Mouse (Mus musculus) testis, adult 2 months (tissue): ENCODE data around the gene Dnttip2. TPM values are rescaled to one million over a fixed set of nuclear protein-coding genes. Genes with fewer than 3 reads are reported as not detected.
"Not testable (repeated sequence)": the region's sequence is repeated elsewhere in the genome, so short reads cannot be mapped to it uniquely, and the experiment has no call there.

ENCODE experiments used
- H3K27ac ChIP-seq: fragments of 200-500 bp; 2 replicates; pipeline ENCODE4 v1.5.1; 2012; ENCODE audit warnings: low read depth, low read length; ENCODE audit not compliant: control insufficient read depth, insufficient read depth
- H3K27me3 ChIP-seq: fragments of 200-500 bp; 2 replicates; pipeline ENCODE4 v1.6.1; 2012; ENCODE audit warnings: mild to moderate bottlenecking, low read length, moderate library complexity; ENCODE audit not compliant: control insufficient read depth, insufficient read depth
- H3K36me3 ChIP-seq: fragments of 200-500 bp; 2 replicates; pipeline ENCODE4 v1.6.1; 2012; ENCODE audit warnings: mild to moderate bottlenecking, low read length; ENCODE audit not compliant: control insufficient read depth, insufficient read depth
- H3K4me1 ChIP-seq: fragments of 200-500 bp; 2 replicates; pipeline ENCODE4 v1.6.1; 2012; ENCODE audit warnings: low read length; ENCODE audit not compliant: control insufficient read depth, insufficient read depth
- H3K4me3 ChIP-seq: fragments of 200-500 bp; 2 replicates; pipeline ENCODE4 v1.5.1; 2012; ENCODE audit warnings: low read depth, mild to moderate bottlenecking, low read length, moderate library complexity, mixed read lengths; ENCODE audit not compliant: control insufficient read depth
- CTCF ChIP-seq: fragments of 200-500 bp; IDR thresholded peaks from 2 replicates; pipeline ENCODE4 v1.5.1; 2012; ENCODE audit warnings: low read depth, mild to moderate bottlenecking, inconsistent platforms, low read length, moderate library complexity; ENCODE audit not compliant: control insufficient read depth, insufficient read depth, insufficient replicate concordance
- POLR2A ChIP-seq: fragments of 200-500 bp; IDR thresholded peaks from 2 replicates; pipeline ENCODE4 v1.6.1; 2012; ENCODE audit warnings: low read depth, mild to moderate bottlenecking, inconsistent platforms, low read length, moderate library complexity; ENCODE audit not compliant: control insufficient read depth
- polyA plus RNA-seq: library from polyadenylated mRNA; depleted of rRNA; stranded (reverse); fragments of >200 nt; gene quantifications from 2 replicates; pipeline ENCODE4 v1.2.3, GENCODE M21; 2012

Dnttip2 gene
- polyA plus RNA-seq, 1 experiment: 14.2 TPM

DNA sequence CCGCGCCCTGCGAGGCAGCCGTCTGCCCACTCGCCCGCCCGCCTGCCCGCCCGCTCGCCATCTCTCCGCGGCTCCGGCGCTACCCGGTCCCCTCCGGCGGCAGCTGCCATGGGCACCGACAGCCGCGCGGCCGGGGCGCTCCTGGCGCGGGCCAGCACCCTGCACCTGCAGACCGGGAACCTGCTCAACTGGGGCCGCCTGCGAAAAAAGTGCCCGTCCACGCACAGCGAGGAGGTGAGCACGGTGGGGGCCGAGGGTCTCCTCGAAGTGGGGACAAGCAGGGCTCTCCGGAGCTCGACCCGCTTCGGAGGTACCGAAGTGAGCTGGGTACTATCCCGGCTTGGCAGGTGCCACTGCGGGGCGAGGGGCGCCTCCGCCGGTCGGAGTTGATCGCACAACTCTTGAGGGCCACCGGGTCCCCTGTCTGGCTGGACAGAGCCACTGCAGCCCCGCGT, 28.3 kb upstream of the Dnttip2 start:
- Histone ChIP-seq H3K4me3 (peak overlapping the region; percentile 97), H3K36me3 (no peaks in the 10 kb centered on the region), H3K27ac (peak overlapping the region; percentile 97), H3K27me3 (no peaks in the 10 kb centered on the region), H3K4me1 (peaks cover 8% of the 10 kb centered on the region)
- TF ChIP-seq POLR2A (no peak), CTCF (no peak)

DNA sequence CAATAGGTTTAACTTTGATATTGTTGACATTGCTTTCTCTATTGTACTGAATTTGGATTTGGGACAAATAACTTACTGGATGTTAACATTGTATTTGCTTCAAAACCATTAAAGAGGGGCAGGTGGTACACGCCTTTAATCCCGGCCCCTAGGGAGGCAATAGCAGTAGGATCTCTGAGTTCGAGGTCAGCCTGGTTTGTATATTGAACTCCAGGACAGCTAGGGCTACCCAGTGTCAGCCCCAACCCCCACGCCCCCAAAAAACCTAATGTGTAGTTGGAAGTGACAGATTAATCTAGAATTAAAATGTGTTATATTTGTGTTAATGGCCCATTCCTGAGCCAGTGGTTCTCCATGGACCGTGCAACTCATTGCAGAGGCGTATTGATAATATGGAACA, 27.8 kb upstream of the Dnttip2 start:
- H3K27me3 ChIP-seq: no peaks in the 10 kb centered on the region

DNA sequence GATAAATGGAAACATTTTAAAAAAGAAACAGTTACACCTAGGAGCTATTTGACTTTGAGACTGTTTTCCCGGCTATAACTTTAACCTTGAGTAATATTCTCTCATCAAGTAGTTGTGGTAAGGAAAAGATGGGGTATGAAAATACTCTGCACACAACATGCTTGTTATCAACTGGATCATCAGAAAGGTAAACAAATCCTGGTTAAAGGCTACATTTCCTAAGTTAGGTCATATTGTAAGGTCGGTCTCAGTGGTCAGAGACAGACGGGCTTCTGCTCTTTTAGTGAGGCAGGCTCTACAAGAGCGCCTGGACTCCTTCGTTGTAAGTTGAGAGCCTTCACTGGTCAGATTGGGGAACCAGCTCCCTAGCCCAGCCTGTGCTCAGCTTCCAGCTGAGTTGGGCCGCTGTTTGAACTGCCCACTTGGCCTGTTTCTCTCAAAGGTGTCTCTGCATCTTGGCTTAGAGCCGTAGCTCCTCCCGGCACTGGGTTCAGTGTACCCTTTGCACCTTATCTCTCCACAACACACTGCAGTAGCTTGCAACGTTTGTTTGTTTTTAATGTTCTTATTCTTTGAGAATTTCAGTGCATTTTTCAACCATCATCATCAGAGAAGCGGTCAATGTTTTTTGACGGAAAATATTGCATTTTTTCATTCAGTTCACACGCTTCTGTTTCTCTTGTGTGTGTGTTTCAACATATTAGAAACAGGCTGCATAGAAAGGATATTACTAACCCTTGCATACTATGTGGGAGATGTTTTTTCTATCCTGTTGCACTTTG, 27.0 kb upstream of the Dnttip2 start:
- no peaks in the 10 kb centered on the region for H3K27me3 ChIP-seq
- TF ChIP-seq POLR2A: no peak
- TF ChIP-seq CTCF: no peak

More for the DNA sequence above, 27.8 kb upstream of the Dnttip2 start:
- peak overlapping the region; percentile 97 for H3K27ac ChIP-seq
- peaks cover 8% of the 10 kb centered on the region for H3K4me1 ChIP-seq
- H3K36me3 ChIP-seq: no peaks in the 10 kb centered on the region
- TF ChIP-seq CTCF: no peak
- TF ChIP-seq POLR2A: no peak
- peak overlapping the region; percentile 97 for H3K4me3 ChIP-seq

DNA sequence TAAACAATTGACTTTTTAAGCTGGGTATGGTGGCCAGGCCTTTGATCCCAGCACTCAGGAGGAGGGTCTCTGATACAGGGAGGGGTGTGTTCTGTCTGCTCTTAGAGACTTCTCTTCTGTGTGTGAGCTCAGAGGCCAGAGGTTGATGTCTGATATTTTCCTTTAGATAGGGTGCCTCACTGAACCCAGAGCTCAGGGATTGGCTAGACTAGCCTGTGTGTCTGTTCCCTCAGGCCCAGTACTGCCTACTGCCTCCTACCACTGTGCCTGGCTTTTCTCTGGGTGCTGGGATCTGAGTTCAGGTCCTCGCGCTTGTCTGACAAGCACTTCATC, 26.5 kb upstream of the Dnttip2 start:
- H3K27me3 ChIP-seq: no peaks in the 10 kb centered on the region
- H3K4me3 ChIP-seq: no peak overlapping the region
- TF ChIP-seq POLR2A (no peak), CTCF (no peak)
- H3K4me1 ChIP-seq: peaks cover 8% of the 10 kb centered on the region
- H3K27ac ChIP-seq: no peak overlapping the region
- H3K36me3 ChIP-seq: no peaks in the 10 kb centered on the region

More for the DNA sequence above, 27.0 kb upstream of the Dnttip2 start:
- H3K36me3 ChIP-seq: no peaks in the 10 kb centered on the region
- H3K27ac ChIP-seq: no peak overlapping the region
- H3K4me1 ChIP-seq: peaks cover 8% of the 10 kb centered on the region
- H3K4me3 ChIP-seq: no peak overlapping the region

DNA sequence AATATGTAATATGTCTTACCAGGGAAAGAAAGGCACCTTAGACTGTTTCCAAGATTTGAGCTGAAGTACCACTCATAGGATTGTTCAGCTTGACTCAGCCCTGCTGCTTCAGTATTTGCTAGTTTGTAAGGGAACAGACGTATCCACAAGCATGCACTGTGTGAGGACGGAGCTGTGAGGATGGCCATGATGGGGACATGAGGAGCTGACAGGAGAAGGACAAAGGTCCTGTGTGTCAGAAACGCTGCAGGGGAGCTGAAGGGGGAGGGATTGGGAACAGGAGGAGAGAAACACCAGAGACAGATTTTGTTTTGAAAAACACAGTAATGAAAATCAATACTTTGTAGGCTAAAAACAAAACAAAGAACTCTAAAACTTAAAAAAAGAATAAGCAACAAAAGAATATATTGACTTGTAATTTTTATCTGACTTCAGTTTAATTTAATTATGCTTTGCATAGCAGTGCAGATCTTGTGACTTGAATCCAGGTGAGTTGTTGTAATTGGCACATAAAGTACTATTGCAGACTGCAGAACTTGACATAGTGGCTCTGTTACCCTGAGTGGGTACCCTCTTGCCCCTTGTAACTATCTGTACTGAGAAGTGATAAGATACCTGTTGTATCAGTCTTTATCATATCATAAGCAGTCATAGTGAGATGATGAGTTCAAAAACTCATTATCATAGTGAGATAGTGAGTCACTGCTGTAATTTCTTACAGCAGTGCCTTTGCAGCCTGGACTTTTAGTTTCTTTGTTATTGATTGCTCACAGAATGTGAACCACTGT, 21.5 kb upstream of the Dnttip2 start:
- no peaks in the 10 kb centered on the region for H3K36me3 ChIP-seq
- H3K27ac ChIP-seq: no peak overlapping the region
- no peaks in the 10 kb centered on the region for H3K27me3 ChIP-seq
- TF ChIP-seq POLR2A (no peak), CTCF (no peak)
- H3K4me3 ChIP-seq: no peak overlapping the region
- no peaks in the 10 kb centered on the region; the same call in 1 of the 2 replicates for H3K4me1 ChIP-seq

DNA sequence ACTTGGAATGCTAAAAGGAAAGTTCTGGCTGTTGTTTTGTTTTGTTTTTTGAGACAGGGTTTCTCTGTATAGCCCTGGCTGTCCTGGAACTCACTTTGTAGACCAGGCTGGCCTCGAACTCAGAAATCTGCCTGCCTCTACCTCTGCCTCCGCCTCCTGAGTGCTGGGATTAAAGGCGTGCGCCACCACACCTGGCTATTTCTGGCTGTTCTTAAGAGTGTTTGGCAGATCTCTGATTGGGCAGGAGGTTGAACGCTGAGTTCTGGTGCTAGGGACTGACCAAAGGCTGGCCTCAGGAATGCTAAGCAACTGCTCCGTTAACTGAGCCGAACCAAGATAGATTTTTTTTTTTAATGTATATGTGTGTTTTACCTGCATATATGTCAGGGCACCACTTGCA, 20.1 kb upstream of the Dnttip2 start:
- not testable (repeated sequence) for H3K27me3 ChIP-seq, H3K27ac ChIP-seq, H3K4me1 ChIP-seq, H3K4me3 ChIP-seq, H3K36me3 ChIP-seq

DNA sequence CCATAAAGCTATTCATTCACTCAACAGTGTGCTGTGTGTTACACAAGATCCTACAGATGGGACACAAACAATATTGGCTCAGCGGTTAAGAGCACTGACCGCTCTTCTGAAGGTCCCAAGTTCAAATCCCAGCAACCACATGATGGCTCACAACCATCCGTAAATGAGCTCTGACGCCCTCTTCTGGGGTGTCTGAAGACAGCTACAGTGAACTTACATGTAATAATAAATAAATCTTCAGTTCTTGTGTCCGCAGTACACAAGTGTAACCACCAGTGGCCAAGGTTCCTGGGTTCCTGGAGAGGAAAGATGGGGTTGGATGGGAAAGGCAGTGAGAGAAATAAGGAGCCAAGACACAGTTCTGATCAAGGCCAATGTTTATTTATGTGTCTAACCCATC, 4.2 kb upstream of the Dnttip2 start:
- TF ChIP-seq CTCF: no peak
- no peak for TF ChIP-seq POLR2A
- H3K27ac ChIP-seq: no peak overlapping the region
- peaks cover under 1% of the 10 kb centered on the region; the same call in 1 of the 2 replicates for H3K4me1 ChIP-seq
- H3K4me3 ChIP-seq: no peak overlapping the region
- H3K36me3 ChIP-seq: no peaks in the 10 kb centered on the region
- H3K27me3 ChIP-seq: no peaks in the 10 kb centered on the region

DNA sequence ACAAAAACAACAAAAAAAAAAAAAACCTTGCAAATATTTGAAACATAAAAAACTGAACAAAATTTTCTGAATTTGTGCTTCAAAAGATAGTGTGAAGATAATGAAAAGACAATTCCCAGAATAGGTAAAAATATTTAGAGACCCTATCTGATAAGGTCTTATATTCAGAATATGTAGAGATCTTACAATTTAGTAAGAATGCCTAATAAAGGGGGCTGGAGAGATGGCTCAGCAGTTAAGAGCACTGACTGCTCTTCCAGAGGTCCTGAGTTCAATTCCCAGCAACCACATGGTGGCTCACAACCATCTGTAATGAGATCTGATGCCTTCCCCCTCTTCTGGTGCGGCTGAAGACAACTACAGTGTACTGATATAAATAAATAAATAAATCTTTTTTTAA, 1.6 kb upstream of the Dnttip2 start:
- not testable (repeated sequence) for H3K27ac ChIP-seq, H3K4me3 ChIP-seq, H3K4me1 ChIP-seq, H3K27me3 ChIP-seq, H3K36me3 ChIP-seq
